Mouse (Mus musculus): Measurements from ENCODE around the gene Pirt.

Pirt gene

GRCm38 (mm10) chr11:66946521-66946920, 34.7 kb downstream of the Pirt start:
- no peak for DNase-seq (ENCODE audit: low read depth, low spot score)

- DNase-seq (ENCODE audit: low read depth, low spot score) = no peak
These were observed 35.1 kb downstream of the Pirt start for GRCm38 (mm10) chr11:66946922-66947321.

GRCm38 (mm10) chr11:66956303-66956702, 44.5 kb downstream of the Pirt start, which contains the start of gene Tmem238l:
Gene Tmem238l, plus strand, starts transcription at chr11:66956638.
- no peak for DNase-seq (ENCODE audit: low read depth, low spot score)

- DNase-seq (ENCODE audit: low read depth, low spot score) = no peak
These were observed 49.0 kb downstream of the Pirt start for GRCm38 (mm10) chr11:66960797-66961196.

GRCm38 (mm10) chr11:66961447-66962176, 49.8 kb downstream of the Pirt start:
- DNase-seq (ENCODE audit: low read depth, low spot score) = no peak

- DNase-seq (ENCODE audit: low read depth, low spot score) = no peak
These were observed 51.7 kb downstream of the Pirt start for GRCm38 (mm10) chr11:66963462-66963861.

- DNase-seq (ENCODE audit: low read depth, low spot score) = no peak
These were observed 54.8 kb downstream of the Pirt start for GRCm38 (mm10) chr11:66966500-66967116.

GRCm38 (mm10) chr11:66968575-66968974, 56.8 kb downstream of the Pirt start:
- no peak for DNase-seq (ENCODE audit: low read depth, low spot score)

GRCm38 (mm10) chr11:66973507-66973906, 61.7 kb downstream of the Pirt start:
- DNase-seq (ENCODE audit: low read depth, low spot score) = no peak

GRCm38 (mm10) chr11:66975606-66976330, 64.0 kb downstream of the Pirt start:
- DNase-seq (ENCODE audit: low read depth, low spot score) = no peak
